Mouse (Mus musculus) limb, embryonic 10.5 days (tissue): ENCODE measurements around the gene Sh3bp5. TPM values are rescaled to one million over a fixed set of nuclear protein-coding genes. Genes with fewer than 3 reads are reported as not detected.

Experiments
- DNase-seq: peaks from one replicate; pipeline ENCODE4 v3.0.0-alpha.2; 2017; ENCODE audit warnings: low spot score
- H3K27ac ChIP-seq: fragments of 300-500 bp; sonication (generic); 2 replicates; pipeline ENCODE4 v1.5.1; 2016; ENCODE audit warnings: mild to moderate bottlenecking
- H3K27me3 ChIP-seq: fragments of 300-500 bp; sonication (generic); 2 replicates; pipeline ENCODE4 v1.6.1; 2016; ENCODE audit warnings: low read depth, mild to moderate bottlenecking; ENCODE audit not compliant: poor library complexity, severe bottlenecking
- H3K36me3 ChIP-seq: fragments of 300-500 bp; sonication (generic); 2 replicates; pipeline ENCODE4 v1.6.1; 2016; ENCODE audit warnings: mild to moderate bottlenecking, moderate library complexity
- H3K4me1 ChIP-seq: fragments of 300-500 bp; sonication (generic); 2 replicates; pipeline ENCODE4 v1.6.1; 2016
- H3K4me3 ChIP-seq: fragments of 300-500 bp; sonication (generic); 2 replicates; pipeline ENCODE4 v1.5.1; 2016; ENCODE audit warnings: mild to moderate bottlenecking, moderate library complexity
- H3K9me3 ChIP-seq: fragments of 300-500 bp; sonication (generic); replicated peaks from 2 replicates; pipeline ENCODE4 v1.6.1; 2016; ENCODE audit warnings: mild to moderate bottlenecking
- WGBS: fragments of 180-500 bp; shearing (Covaris S2); methylation state at CpG from one replicate; pipeline ENCODE4 v1.1.7; 2016; 5-methylcytosine and 5-hydroxymethylcytosine counted together
- polyA plus RNA-seq: library from polyadenylated mRNA; unstranded; fragments of >200 nt; fragmentation: Nextera tagmentation; extraction: Ambion mirVana; gene quantifications from 2 replicates; pipeline ENCODE4 v1.2.1, GENCODE M21; 2016

Sh3bp5 gene
- polyA plus RNA-seq, 1 experiment from 2014 or later = 47.9 TPM

GRCm38 (mm10) chr14:31383470-31384050, 52.3 kb downstream of the Sh3bp5 start:
- peaks cover 34% of the 10 kb centered on the region for H3K4me1 ChIP-seq
- no peaks in the 10 kb centered on the region for H3K27me3 ChIP-seq
- peaks cover 81% of the 10 kb centered on the region for H3K36me3 ChIP-seq
- peak; percentile 25 for DNase-seq
- WGBS = 91% methylated on average over 11 of the region's 11 CpGs
- H3K4me3 ChIP-seq = no peak overlapping the region
- H3K9me3 ChIP-seq = no peaks in the 10 kb centered on the region
- H3K27ac ChIP-seq = no peak overlapping the region

- Histone ChIP-seq H3K27me3 (no peaks in the 10 kb centered on the region), H3K4me3 (no peak overlapping the region), H3K36me3 (peaks cover 85% of the 10 kb centered on the region), H3K9me3 (no peaks in the 10 kb centered on the region), H3K4me1 (peaks cover 22% of the 10 kb centered on the region), H3K27ac (no peak overlapping the region)
- no peak for DNase-seq
- 89% methylated on average over 8 of the region's 8 CpGs for WGBS
Observed at GRCm38 (mm10) chr14:31382276-31382675, 53.6 kb downstream of the Sh3bp5 start.

- DNase-seq = no peak
- H3K9me3 ChIP-seq = no peaks in the 10 kb centered on the region
- H3K36me3 ChIP-seq = peaks cover 91% of the 10 kb centered on the region
- 91% methylated on average over 3 of the region's 3 CpGs for WGBS
- no peaks in the 10 kb centered on the region for H3K27me3 ChIP-seq
- no peak overlapping the region for H3K27ac ChIP-seq
- no peak overlapping the region for H3K4me3 ChIP-seq
- no peaks in the 10 kb centered on the region for H3K4me1 ChIP-seq
Observed at GRCm38 (mm10) chr14:31376331-31376730, 59.5 kb downstream of the Sh3bp5 start.

GRCm38 (mm10) chr14:31374390-31374789, 61.5 kb downstream of the Sh3bp5 start:
- 92% methylated on average over 6 of the region's 6 CpGs for WGBS

GRCm38 (mm10) chr14:31369377-31369776, 66.5 kb downstream of the Sh3bp5 start:
- H3K27me3 ChIP-seq = no peaks in the 10 kb centered on the region
- H3K4me3 ChIP-seq = no peak overlapping the region
- DNase-seq = no peak
- no peaks in the 10 kb centered on the region for H3K4me1 ChIP-seq
- WGBS = 91% methylated on average over 3 of the region's 3 CpGs
- no peak overlapping the region for H3K27ac ChIP-seq
- H3K36me3 ChIP-seq = peaks cover 87% of the 10 kb centered on the region
- no peaks in the 10 kb centered on the region for H3K9me3 ChIP-seq

More at GRCm38 (mm10) chr14:31374390-31374789, 61.5 kb downstream of the Sh3bp5 start:
- no peaks in the 10 kb centered on the region for H3K9me3 ChIP-seq
- H3K4me1 ChIP-seq = no peaks in the 10 kb centered on the region
- H3K36me3 ChIP-seq = peaks cover 99% of the 10 kb centered on the region
- H3K27ac ChIP-seq = no peak overlapping the region
- no peak for DNase-seq
- H3K4me3 ChIP-seq = no peak overlapping the region
- no peaks in the 10 kb centered on the region for H3K27me3 ChIP-seq

- WGBS = 94% methylated on average over 7 of the region's 7 CpGs
Observed at GRCm38 (mm10) chr14:31367951-31368350, 67.9 kb downstream of the Sh3bp5 start.

GRCm38 (mm10) chr14:31365350-31365749, 70.5 kb downstream of the Sh3bp5 start:
- Histone ChIP-seq H3K4me3 (no peak overlapping the region), H3K4me1 (no peaks in the 10 kb centered on the region), H3K27ac (no peak overlapping the region), H3K36me3 (peaks cover 75% of the 10 kb centered on the region), H3K27me3 (no peaks in the 10 kb centered on the region), H3K9me3 (no peaks in the 10 kb centered on the region)
- DNase-seq = peak; percentile 69

More at GRCm38 (mm10) chr14:31367951-31368350, 67.9 kb downstream of the Sh3bp5 start:
- DNase-seq = no peak
- Histone ChIP-seq H3K4me3 (no peak overlapping the region), H3K36me3 (peaks cover 84% of the 10 kb centered on the region), H3K27ac (no peak overlapping the region), H3K9me3 (no peaks in the 10 kb centered on the region), H3K4me1 (no peaks in the 10 kb centered on the region), H3K27me3 (no peaks in the 10 kb centered on the region)

- Histone ChIP-seq H3K36me3 (peaks cover 73% of the 10 kb centered on the region), H3K4me1 (no peaks in the 10 kb centered on the region), H3K4me3 (no peak overlapping the region), H3K27ac (no peak overlapping the region), H3K9me3 (no peaks in the 10 kb centered on the region), H3K27me3 (no peaks in the 10 kb centered on the region)
- DNase-seq = no peak
- 91% methylated on average over 4 of the region's 4 CpGs for WGBS
Observed at GRCm38 (mm10) chr14:31364589-31364988, 71.3 kb downstream of the Sh3bp5 start.

- Histone ChIP-seq H3K36me3 (peaks cover 67% of the 10 kb centered on the region), H3K4me1 (no peaks in the 10 kb centered on the region), H3K4me3 (no peak overlapping the region), H3K9me3 (no peaks in the 10 kb centered on the region), H3K27ac (no peak overlapping the region), H3K27me3 (no peaks in the 10 kb centered on the region)
- DNase-seq = no peak
- WGBS = 93% methylated on average over 2 of the region's 2 CpGs
Observed at GRCm38 (mm10) chr14:31362236-31362635, 73.6 kb downstream of the Sh3bp5 start.

GRCm38 (mm10) chr14:31345367-31345766, 90.5 kb downstream of the Sh3bp5 start:
- Histone ChIP-seq H3K4me1 (no peaks in the 10 kb centered on the region), H3K4me3 (no peak overlapping the region), H3K27me3 (no peaks in the 10 kb centered on the region), H3K36me3 (peaks cover 52% of the 10 kb centered on the region), H3K9me3 (no peaks in the 10 kb centered on the region), H3K27ac (no peak overlapping the region)
- no peak for DNase-seq
- WGBS = 90% methylated on average over 1 of the region's 1 CpGs

- Histone ChIP-seq H3K4me1 (no peaks in the 10 kb centered on the region), H3K4me3 (no peak overlapping the region)
Observed at GRCm38 (mm10) chr14:31343241-31343640, 92.6 kb downstream of the Sh3bp5 start.

GRCm38 (mm10) chr14:31337947-31338346, 97.9 kb downstream of the Sh3bp5 start:
- Histone ChIP-seq H3K27me3 (no peaks in the 10 kb centered on the region), H3K36me3 (peaks cover 14% of the 10 kb centered on the region), H3K9me3 (no peaks in the 10 kb centered on the region), H3K4me3 (peak overlapping the region; percentile 89; the same call in 1 of the 2 replicates), H3K27ac (no peak overlapping the region), H3K4me1 (peaks cover 11% of the 10 kb centered on the region)
- no peak for DNase-seq

More at GRCm38 (mm10) chr14:31343241-31343640, 92.6 kb downstream of the Sh3bp5 start:
- DNase-seq = no peak
- Histone ChIP-seq H3K27me3 (no peaks in the 10 kb centered on the region), H3K9me3 (no peaks in the 10 kb centered on the region), H3K27ac (no peak overlapping the region), H3K36me3 (peaks cover 41% of the 10 kb centered on the region)
- WGBS = 88% methylated on average over 8 of the region's 8 CpGs

- Histone ChIP-seq H3K27me3 (no peaks in the 10 kb centered on the region), H3K4me1 (peaks cover 11% of the 10 kb centered on the region), H3K36me3 (peaks cover 13% of the 10 kb centered on the region), H3K9me3 (no peaks in the 10 kb centered on the region), H3K4me3 (peak overlapping the region; percentile 89), H3K27ac (peak overlapping the region; percentile 93)
- DNase-seq = no peak
- 54% methylated on average over 7 of the region's 7 CpGs for WGBS
Observed at GRCm38 (mm10) chr14:31337406-31337805, 98.5 kb downstream of the Sh3bp5 start.
